Mouse (Mus musculus) kidney, embryonic 14.5 days (tissue): ENCODE measurements around the gene Nr2c2. TPM values are rescaled to one million over a fixed set of nuclear protein-coding genes. Genes with fewer than 3 reads are reported as not detected.

Experiments used
- ATAC-seq: fragments of 200-750 bp; cut with Nextera tagmentation; 2 replicates; pipeline ENCODE4 v1.8.0; 2017; ENCODE audit warnings: moderate number of reproducible peaks, mild to moderate bottlenecking, moderate TSS enrichment, moderate library complexity; ENCODE audit not compliant: low FRiP score, low TSS enrichment
- H3K27ac ChIP-seq: fragments of 300-500 bp; sonication (generic); 2 replicates; pipeline ENCODE4 v1.5.1; 2014; ENCODE audit warnings: low read depth, mild to moderate bottlenecking, low read length, moderate library complexity, mixed read lengths
- H3K27me3 ChIP-seq: fragments of 300-500 bp; sonication (generic); 2 replicates; pipeline ENCODE4 v1.6.1; 2014; ENCODE audit warnings: mild to moderate bottlenecking, low read length; ENCODE audit not compliant: control insufficient read depth, insufficient read depth
- H3K36me3 ChIP-seq: fragments of 300-500 bp; sonication (generic); 2 replicates; pipeline ENCODE4 v1.6.1; 2014; ENCODE audit warnings: low read length, mixed read lengths; ENCODE audit not compliant: control insufficient read depth, insufficient read depth
- H3K4me1 ChIP-seq: fragments of 300-500 bp; sonication (generic); 2 replicates; pipeline ENCODE4 v1.6.1; 2014; ENCODE audit warnings: low read length, mixed read lengths; ENCODE audit not compliant: control insufficient read depth, insufficient read depth
- H3K4me2 ChIP-seq: fragments of 300-500 bp; sonication (generic); replicated peaks from 2 replicates; pipeline ENCODE4 v1.6.1; 2014; ENCODE audit warnings: low read depth, mild to moderate bottlenecking, low read length
- H3K4me3 ChIP-seq: fragments of 300-500 bp; sonication (generic); 2 replicates; pipeline ENCODE4 v1.5.1; 2014; ENCODE audit warnings: mild to moderate bottlenecking, low read length
- H3K9ac ChIP-seq: fragments of 300-500 bp; sonication (generic); 2 replicates; pipeline ENCODE4 v1.6.1; 2014; ENCODE audit warnings: low read depth, mild to moderate bottlenecking, low read length, moderate library complexity
- H3K9me3 ChIP-seq: fragments of 300-500 bp; sonication (generic); 2 replicates; pipeline ENCODE4 v1.6.1; 2016; ENCODE audit warnings: low read length; ENCODE audit not compliant: control insufficient read depth
- WGBS: fragments of 180-500 bp; shearing (Covaris S2); extraction: QIAGEN DNeasy Blood & Tissue Kit; methylation state at CpG from one replicate; pipeline ENCODE4 v1.1.7; 2014; 5-methylcytosine and 5-hydroxymethylcytosine counted together
- polyA plus RNA-seq: library from polyadenylated mRNA; unstranded; fragments of >200 nt; fragmentation: Nextera tagmentation; extraction: Ambion mirVana; gene quantifications from 2 replicates; pipeline ENCODE4 v1.2.1, GENCODE M21; 2014

Gene Nr2c2
- polyA plus RNA-seq, 1 experiment from 2014 or later = 25.4 TPM

DNA sequence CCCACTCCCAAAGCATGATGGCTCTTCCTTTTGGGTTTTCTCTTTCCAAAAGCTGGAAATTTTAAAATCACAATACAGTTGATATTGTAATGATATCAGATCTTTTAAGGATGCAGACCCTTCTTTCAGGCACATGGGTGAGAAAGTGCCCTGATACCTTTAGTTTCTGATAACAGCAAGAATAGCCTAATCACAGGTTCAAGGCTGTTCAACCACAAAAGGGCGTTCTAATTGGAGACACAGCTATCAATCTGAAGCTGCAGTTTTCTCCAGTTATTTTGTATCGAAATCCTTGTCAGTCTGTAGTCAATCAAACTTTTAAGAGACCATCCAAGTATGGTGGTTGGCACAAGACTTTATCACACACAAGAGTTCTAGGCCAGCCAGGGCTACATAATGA lies 2.7 kb downstream of the Nr2c2 start:
- no peak overlapping the region for H3K4me3 ChIP-seq
- no peak overlapping the region for H3K9ac ChIP-seq
- no peaks in the 10 kb centered on the region for H3K27me3 ChIP-seq
- 82% methylated on average over 2 of the region's 2 CpGs for WGBS
- ATAC-seq = no peak
- H3K9me3 ChIP-seq = no peaks in the 10 kb centered on the region
- no peaks in the 10 kb centered on the region for H3K36me3 ChIP-seq
- no peak overlapping the region for H3K27ac ChIP-seq
- H3K4me1 ChIP-seq = peaks cover 33% of the 10 kb centered on the region
- no peak overlapping the region for H3K4me2 ChIP-seq

GRCm38 (mm10) chr6:92100679-92101360 lies 9.6 kb downstream of the Nr2c2 start:
- H3K4me1 ChIP-seq = peaks cover 2% of the 10 kb centered on the region; the same call in 1 of the 2 replicates
- no peaks in the 10 kb centered on the region for H3K27me3 ChIP-seq
- no peak overlapping the region for H3K4me2 ChIP-seq
- no peak overlapping the region for H3K9ac ChIP-seq
- WGBS = 69% methylated on average over 2 of the region's 2 CpGs
- H3K9me3 ChIP-seq = no peaks in the 10 kb centered on the region
- H3K27ac ChIP-seq = no peak overlapping the region
- no peak for ATAC-seq
- no peak overlapping the region for H3K4me3 ChIP-seq
- no peaks in the 10 kb centered on the region for H3K36me3 ChIP-seq

DNA sequence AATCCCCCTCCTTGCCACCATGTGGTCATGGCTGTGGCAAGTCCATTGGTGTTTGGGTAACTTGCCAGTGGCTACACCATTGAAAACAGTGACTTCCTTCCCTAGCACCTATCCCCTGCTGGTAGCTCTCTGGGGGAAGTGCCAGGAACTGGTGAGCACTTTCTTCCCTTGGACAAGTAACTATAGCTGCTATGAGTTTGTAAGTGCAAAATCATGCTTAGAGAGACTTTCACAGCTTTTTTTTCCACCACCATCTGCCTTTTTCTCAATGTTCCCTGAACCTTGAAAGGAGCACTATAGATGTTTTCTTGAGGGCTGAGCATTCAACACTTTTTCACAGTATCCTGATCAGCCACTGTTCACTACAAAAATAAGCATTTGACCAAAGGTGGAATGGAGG lies 33.4 kb downstream of the Nr2c2 start:
- H3K36me3 ChIP-seq = no peaks in the 10 kb centered on the region
- H3K27ac ChIP-seq = no peak overlapping the region
- no peaks in the 10 kb centered on the region for H3K27me3 ChIP-seq
- no peaks in the 10 kb centered on the region for H3K9me3 ChIP-seq
- no peak for ATAC-seq
- H3K4me3 ChIP-seq = no peak overlapping the region
- H3K4me2 ChIP-seq = no peak overlapping the region
- no peak overlapping the region for H3K9ac ChIP-seq
- no peaks in the 10 kb centered on the region for H3K4me1 ChIP-seq

DNA sequence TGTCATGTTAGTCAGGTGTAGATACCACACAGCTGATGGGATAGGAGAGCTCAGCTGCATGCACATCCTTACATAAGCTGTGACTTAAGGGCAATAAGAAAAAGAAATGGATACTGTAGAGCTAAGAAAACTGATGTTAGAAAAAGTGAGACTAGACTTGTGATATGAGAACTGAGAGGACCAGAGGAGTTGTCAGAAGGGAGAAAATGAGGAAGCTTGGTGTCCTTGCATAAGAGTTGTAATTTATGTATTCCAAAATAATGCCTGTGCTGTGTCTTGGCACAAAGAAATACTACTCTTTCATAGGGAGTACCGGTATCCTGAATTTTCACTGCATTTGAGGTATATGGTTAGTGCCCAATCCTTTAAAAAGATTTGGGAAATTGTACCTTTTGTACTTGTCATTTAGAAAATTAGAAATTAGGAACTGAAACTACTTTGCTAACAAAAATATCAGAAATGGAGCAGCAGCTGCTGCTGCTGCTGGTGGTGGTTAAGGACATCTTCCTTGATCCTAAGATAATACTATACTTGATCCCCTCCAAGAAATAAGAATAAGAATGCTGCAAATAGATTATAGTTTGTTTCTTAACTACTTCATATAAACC lies 35.8 kb downstream of the Nr2c2 start:
- Histone ChIP-seq H3K36me3 (no peaks in the 10 kb centered on the region), H3K4me2 (no peak overlapping the region), H3K4me3 (no peak overlapping the region), H3K9me3 (no peaks in the 10 kb centered on the region), H3K27me3 (no peaks in the 10 kb centered on the region), H3K27ac (no peak overlapping the region), H3K9ac (no peak overlapping the region), H3K4me1 (no peaks in the 10 kb centered on the region)
- 63% methylated on average over 1 of the region's 1 CpGs for WGBS
- ATAC-seq = no peak

DNA sequence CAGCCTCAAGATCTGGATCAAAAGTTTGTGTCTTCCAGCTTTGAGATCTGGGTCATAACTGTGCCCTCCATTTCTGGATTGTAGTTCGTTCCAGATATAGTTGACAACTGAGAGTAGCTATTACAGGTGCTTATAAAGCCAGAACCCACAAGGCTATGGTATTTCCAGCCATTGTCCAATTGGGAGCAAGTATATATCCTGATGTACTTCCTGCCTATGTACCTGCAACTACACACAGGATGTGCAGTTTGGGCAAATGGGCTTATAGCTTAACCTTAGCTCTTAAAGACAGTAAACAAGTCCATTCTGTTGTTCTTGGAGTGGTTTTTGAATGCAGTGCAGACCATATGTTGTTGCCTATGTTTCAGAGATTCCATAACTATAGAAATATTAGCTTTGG lies 40.3 kb downstream of the Nr2c2 start:
- Histone ChIP-seq H3K4me1 (no peaks in the 10 kb centered on the region), H3K36me3 (no peaks in the 10 kb centered on the region), H3K4me2 (no peak overlapping the region), H3K4me3 (no peak overlapping the region), H3K27ac (no peak overlapping the region), H3K9me3 (no peaks in the 10 kb centered on the region), H3K27me3 (no peaks in the 10 kb centered on the region), H3K9ac (no peak overlapping the region)
- no peak for ATAC-seq
- 93% methylated on average over 1 of the region's 1 CpGs for WGBS

- Histone ChIP-seq H3K9ac (no peak overlapping the region), H3K9me3 (no peaks in the 10 kb centered on the region), H3K27me3 (no peaks in the 10 kb centered on the region), H3K4me1 (no peaks in the 10 kb centered on the region), H3K4me2 (no peak overlapping the region), H3K36me3 (no peaks in the 10 kb centered on the region), H3K27ac (no peak overlapping the region), H3K4me3 (no peak overlapping the region)
- 96% methylated on average over 3 of the region's 3 CpGs for WGBS
- no peak for ATAC-seq
Measured at GRCm38 (mm10) chr6:92132021-92132911, 41.1 kb downstream of the Nr2c2 start.

- H3K9ac ChIP-seq = no peak overlapping the region
- H3K4me3 ChIP-seq = no peak overlapping the region
- H3K9me3 ChIP-seq = no peaks in the 10 kb centered on the region
- no peaks in the 10 kb centered on the region for H3K36me3 ChIP-seq
- no peaks in the 10 kb centered on the region for H3K27me3 ChIP-seq
- H3K27ac ChIP-seq = no peak overlapping the region
- ATAC-seq = no peak
- WGBS = 87% methylated on average over 2 of the region's 2 CpGs
- no peaks in the 10 kb centered on the region for H3K4me1 ChIP-seq
- H3K4me2 ChIP-seq = no peak overlapping the region
Measured at GRCm38 (mm10) chr6:92133617-92134016, 42.4 kb downstream of the Nr2c2 start.

DNA sequence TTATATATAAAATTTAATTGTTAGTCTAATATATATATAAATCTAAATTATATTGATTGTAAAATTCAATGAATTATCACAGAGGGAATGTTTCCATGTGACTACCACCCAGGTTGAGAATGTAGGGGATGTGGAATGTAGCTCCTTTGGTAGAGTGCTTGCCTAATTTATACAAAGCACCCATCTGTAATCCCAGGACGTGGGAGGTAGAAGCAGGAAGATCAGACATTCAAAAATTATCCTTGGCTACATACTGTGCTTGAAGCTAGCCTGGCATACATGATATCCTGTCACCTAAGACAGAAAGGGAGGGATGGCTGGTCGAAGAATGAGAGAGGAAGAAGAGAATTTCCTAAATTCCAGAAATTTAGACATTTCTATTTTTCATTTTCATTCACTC lies 45.2 kb downstream of the Nr2c2 start:
- no peak for ATAC-seq
- H3K4me3 ChIP-seq = no peak overlapping the region
- H3K27me3 ChIP-seq = no peaks in the 10 kb centered on the region
- H3K9me3 ChIP-seq = no peaks in the 10 kb centered on the region
- peaks cover 8% of the 10 kb centered on the region; the same call in 1 of the 2 replicates for H3K36me3 ChIP-seq
- H3K4me1 ChIP-seq = no peaks in the 10 kb centered on the region
- no peak overlapping the region for H3K27ac ChIP-seq
- 76% methylated on average over 2 of the region's 2 CpGs for WGBS
- H3K9ac ChIP-seq = no peak overlapping the region
- H3K4me2 ChIP-seq = no peak overlapping the region

- Histone ChIP-seq H3K27ac (no peak overlapping the region), H3K4me3 (no peak overlapping the region), H3K9ac (no peak overlapping the region), H3K9me3 (no peaks in the 10 kb centered on the region), H3K27me3 (no peaks in the 10 kb centered on the region), H3K4me2 (no peak overlapping the region), H3K4me1 (no peaks in the 10 kb centered on the region), H3K36me3 (peaks cover 18% of the 10 kb centered on the region)
- 95% methylated on average over 4 of the region's 4 CpGs for WGBS
- ATAC-seq = no peak
Measured at GRCm38 (mm10) chr6:92145881-92146280, 54.7 kb downstream of the Nr2c2 start.
